Mouse (Mus musculus) MEL (cell line): ENCODE results near the gene Cyp3a57. TPM values are rescaled to one million over a fixed set of nuclear protein-coding genes. Genes with fewer than 3 reads are reported as not detected.

Experiments
- DNase-seq: peaks from one replicate; pipeline ENCODE4 v3.0.0; 2011; ENCODE audit warnings: low read depth, low spot score
- H3K27ac ChIP-seq: 2 replicates; pipeline ENCODE4 v1.5.1; 2012; ENCODE audit warnings: low read depth, mild to moderate bottlenecking, control low read depth, low read length, moderate library complexity; ENCODE audit not compliant: control insufficient read depth
- H3K27me3 ChIP-seq, 2 experiments: fragments of 150-350 bp in 1 of 2; sonication (generic) in 1 of 2; 2 replicates each; pipeline ENCODE4 v1.6.1; 2012; ENCODE audit warnings: low read length in 2 of 2, mild to moderate bottlenecking in 2 of 2, improper control_type of control experiment in 1 of 2, moderate library complexity in 1 of 2; ENCODE audit not compliant: insufficient read depth in 2 of 2, control insufficient read depth in 1 of 2
- H3K36me3 ChIP-seq, 2 experiments: 2 replicates each; pipeline ENCODE4 v1.6.1; 2012 to 2014; ENCODE audit warnings: low read length in 2 of 2, improper control_type of control experiment in 1 of 2, inconsistent platforms in 1 of 2, mild to moderate bottlenecking in 1 of 2; ENCODE audit not compliant: insufficient read depth in 2 of 2, control insufficient read depth in 1 of 2
- H3K4me1 ChIP-seq, 2 experiments: fragments of 150-350 bp in 1 of 2; sonication (generic) in 1 of 2; 2 replicates each; pipeline ENCODE4 v1.6.1; 2012; ENCODE audit warnings: low read length in 2 of 2, improper control_type of control experiment in 1 of 2, mild to moderate bottlenecking in 1 of 2; ENCODE audit not compliant: insufficient read depth in 2 of 2, control insufficient read depth in 1 of 2
- H3K4me3 ChIP-seq, 2 experiments: fragments of 150-350 bp in 1 of 2; sonication (generic) in 1 of 2; 2 replicates each; pipeline ENCODE4 v1.5.1; 2012; ENCODE audit warnings: low read depth in 2 of 2, low read length in 2 of 2, mild to moderate bottlenecking in 2 of 2, moderate library complexity in 2 of 2, control low read depth in 1 of 2, improper control_type of control experiment in 1 of 2; ENCODE audit not compliant: control insufficient read depth in 1 of 2, insufficient read depth in 1 of 2
- H3K79me2 ChIP-seq: 2 replicates; pipeline ENCODE4 v1.6.1; 2012; ENCODE audit warnings: mild to moderate bottlenecking, low read length, moderate library complexity; ENCODE audit not compliant: control insufficient read depth, poor library complexity, insufficient read depth
- H3K9ac ChIP-seq: 2 replicates; pipeline ENCODE4 v1.6.1; 2012; ENCODE audit warnings: low read depth, mild to moderate bottlenecking, control low read depth, low read length, moderate library complexity; ENCODE audit not compliant: control insufficient read depth, poor library complexity, severe bottlenecking
- H3K9me3 ChIP-seq: fragments of 150-350 bp; sonication (generic); replicated peaks from 2 replicates; pipeline ENCODE4 v1.6.1; 2012; ENCODE audit warnings: mild to moderate bottlenecking, low read length, improper control_type of control experiment, moderate library complexity; ENCODE audit not compliant: insufficient read depth
- CHD1 ChIP-seq: IDR thresholded peaks from 2 replicates; pipeline ENCODE4 v1.6.1; 2012; ENCODE audit warnings: low read depth, mild to moderate bottlenecking, inconsistent platforms, low read length, improper control_type of control experiment
- CTCF ChIP-seq, 3 experiments: IDR thresholded peaks in 2 of 3; conservative IDR thresholded peaks in 1 of 3; 2 replicates each; pipeline ENCODE4 v1.5.1; 2011 to 2012; ENCODE audit warnings: low read length in 3 of 3, low read depth in 2 of 3, mild to moderate bottlenecking in 2 of 3, improper control_type of control experiment in 1 of 3, inconsistent platforms in 1 of 3, mixed read lengths in 1 of 3, moderate library complexity in 1 of 3; ENCODE audit not compliant: control insufficient read depth in 1 of 3, insufficient read depth in 1 of 3, poor library complexity in 1 of 3, severe bottlenecking in 1 of 3
- GABPA ChIP-seq: IDR thresholded peaks from 2 replicates; pipeline ENCODE4 v1.6.1; 2012; ENCODE audit warnings: low read depth, mild to moderate bottlenecking, inconsistent platforms, low read length, improper control_type of control experiment, moderate library complexity
- KAT2A ChIP-seq: conservative IDR thresholded peaks from 2 replicates; pipeline ENCODE4 v1.6.1; 2012; ENCODE audit warnings: low read depth, low read length, improper control_type of control experiment, inconsistent platforms
- MAFK ChIP-seq: IDR thresholded peaks from 2 replicates; pipeline ENCODE4 v1.6.1; 2011; ENCODE audit warnings: low read depth, mild to moderate bottlenecking, low read length, improper control_type of control experiment, borderline replicate concordance
- MYB ChIP-seq: IDR thresholded peaks from 2 replicates; pipeline ENCODE4 v1.6.1; 2011; ENCODE audit warnings: mild to moderate bottlenecking, low read depth, low read length, improper control_type of control experiment
- NELFE ChIP-seq: IDR thresholded peaks from 2 replicates; pipeline ENCODE4 v1.6.1; 2011; ENCODE audit warnings: low read depth, low read length, improper control_type of control experiment
- POLR2AphosphoS2 ChIP-seq: IDR thresholded peaks from 2 replicates; pipeline ENCODE4 v1.6.1; 2011; ENCODE audit warnings: low read length, improper control_type of control experiment
- POLR2AphosphoS5 ChIP-seq: IDR thresholded peaks from 2 replicates; pipeline ENCODE4 v1.6.1; 2012; ENCODE audit warnings: low read depth, borderline replicate concordance, mild to moderate bottlenecking, inconsistent platforms, low read length, moderate library complexity, mixed read lengths
- RCOR1 ChIP-seq: IDR thresholded peaks from 2 replicates; pipeline ENCODE4 v1.6.1; 2012; ENCODE audit warnings: low read depth, mild to moderate bottlenecking, inconsistent platforms, low read length, improper control_type of control experiment
- SIN3A ChIP-seq: IDR thresholded peaks from 2 replicates; pipeline ENCODE4 v1.6.1; 2012; ENCODE audit warnings: low read length, improper control_type of control experiment, inconsistent platforms
- UBTF ChIP-seq: IDR thresholded peaks from 2 replicates; pipeline ENCODE4 v1.6.1; 2012; ENCODE audit warnings: low read depth, mild to moderate bottlenecking, inconsistent platforms, low read length, improper control_type of control experiment, moderate library complexity, borderline replicate concordance; ENCODE audit not compliant: insufficient read depth
- ZC3H11A ChIP-seq: IDR thresholded peaks from 2 replicates; pipeline ENCODE4 v1.6.1; 2012; ENCODE audit warnings: low read depth, mild to moderate bottlenecking, inconsistent platforms, low read length, improper control_type of control experiment
- ZKSCAN1 ChIP-seq: IDR thresholded peaks from 2 replicates; pipeline ENCODE4 v1.6.1; 2012; ENCODE audit warnings: low read depth, mild to moderate bottlenecking, inconsistent platforms, low read length, improper control_type of control experiment, moderate library complexity
- polyA plus RNA-seq, 2 experiments: library from polyadenylated mRNA; stranded (reverse) in 1 of 2; unstranded in 1 of 2; fragments of >175 nt in 1 of 2; fragments of >200 nt in 1 of 2; gene quantifications; 2 replicates each; pipeline versions ENCODE4 v1.2.1 to v1.2.4; 2012; ENCODE audit warnings: low replicate concordance in 2 of 2, low read depth in 1 of 2; ENCODE audit not compliant: insufficient read length in 2 of 2, insufficient read depth in 1 of 2, missing spikeins in 1 of 2
- total RNA-seq: library from RNA; depleted of rRNA; stranded (reverse); fragments of 300-350 nt; gene quantifications from 2 replicates; pipeline ENCODE4 v1.2.3, GENCODE M21; 2012; rRNA removed

The Cyp3a57 gene
- total and polyA plus RNA-seq, 3 experiments: not detected

GRCm38 (mm10) chr5:145433688-145434087 lies 88.6 kb downstream of the Cyp3a57 start:
- Histone ChIP-seq H3K79me2 (no peaks in the 10 kb centered on the region), H3K9ac (no peak overlapping the region), H3K4me1 (no peaks in the 10 kb centered on the region), H3K36me3 (no peaks in the 10 kb centered on the region), H3K27me3 (no peaks in the 10 kb centered on the region), H3K9me3 (no peaks in the 10 kb centered on the region), H3K27ac (no peak overlapping the region), H3K4me3 (no peak overlapping the region)
- no peak for DNase-seq
- TF ChIP-seq GABPA (no peak), MAFK (no peak), CTCF (IDR thresholded peaks at IDR 0.05 in 2 of 3, conservative IDR thresholded peaks at IDR 0.05 in 1 of 3; ENCODE audit: control insufficient read depth in 1 of 3, insufficient read depth in 1 of 3, low read depth in 2 of 3, low read length in 3 of 3, poor library complexity in 1 of 3, severe bottlenecking in 1 of 3) (no peak), MYB (no peak), RCOR1 (no peak), ZKSCAN1 (no peak), NELFE (no peak), KAT2A (no peak), POLR2AphosphoS2 (no peak), ZC3H11A (no peak), UBTF (no peak), SIN3A (no peak), POLR2AphosphoS5 (no peak), CHD1 (no peak)

Other genes starting within 250 kb of the Cyp3a57 start
- gene Arpc1b, start 231.1 kb upstream of the Cyp3a57 start, total RNA-seq: 432 and 582 TPM in 2 replicates
- 100 to 1,000 TPM; 143 to 708 TPM for gene Arpc1b, start 231.1 kb upstream of the Cyp3a57 start, polyA plus RNA-seq
- 104 and 106 TPM in 2 replicates for gene Pdap1, start 205.0 kb upstream of the Cyp3a57 start, total RNA-seq
- gene Pdap1, start 205.0 kb upstream of the Cyp3a57 start, polyA plus RNA-seq: 100 to 1,000 TPM in 1 of 2 experiments, not detected in 1; 301 TPM
- gene Bud31, start 204.9 kb upstream of the Cyp3a57 start, total RNA-seq: 203 and 207 TPM in 2 replicates
- 100 to 1,000 TPM in 1 of 2 experiments, not detected in 1; 193 TPM for gene Bud31, start 204.9 kb upstream of the Cyp3a57 start, polyA plus RNA-seq
- 20.4 and 21.0 TPM in 2 replicates for gene Ptcd1, start 178.2 kb upstream of the Cyp3a57 start, total RNA-seq
- 10 to 100 TPM in 1 of 2 experiments, not detected in 1; 22.3 TPM for gene Ptcd1, start 178.2 kb upstream of the Cyp3a57 start, polyA plus RNA-seq
- gene Cpsf4, start 178.1 kb upstream of the Cyp3a57 start, total RNA-seq: 72.0 and 75.3 TPM in 2 replicates
- 10 to 100 TPM in 1 of 2 experiments, not detected in 1; 88.2 TPM for gene Cpsf4, start 178.1 kb upstream of the Cyp3a57 start, polyA plus RNA-seq
- gene Atp5j2, start 153.2 kb upstream of the Cyp3a57 start, total RNA-seq: 493 and 517 TPM in 2 replicates
- gene Atp5j2, start 153.2 kb upstream of the Cyp3a57 start, polyA plus RNA-seq: 100 to 1,000 TPM; 543 to 733 TPM
- gene Zkscan14, start 143.4 kb upstream of the Cyp3a57 start, total RNA-seq: 6.7 and 7.1 TPM in 2 replicates
- gene Zkscan14, start 143.4 kb upstream of the Cyp3a57 start, polyA plus RNA-seq: 1 to 10 TPM in 1 of 2 experiments, not detected in 1; 7.5 TPM
- 7.8 and 8.7 TPM in 2 replicates for gene Zkscan5, start 140.7 kb upstream of the Cyp3a57 start, total RNA-seq
- gene Zkscan5, start 140.7 kb upstream of the Cyp3a57 start, polyA plus RNA-seq: 1 to 10 TPM in 1 of 2 experiments, not detected in 1; 9.8 TPM
- gene Zfp655, start 113.6 kb upstream of the Cyp3a57 start, total RNA-seq: 26.9 and 30.3 TPM in 2 replicates
- gene Zfp655, start 113.6 kb upstream of the Cyp3a57 start, polyA plus RNA-seq: 10 to 100 TPM; 25.2 to 35.3 TPM
- gene Zscan25, start 64.8 kb upstream of the Cyp3a57 start, total RNA-seq: 13.9 and 15.1 TPM in 2 replicates
- gene Zscan25, start 64.8 kb upstream of the Cyp3a57 start, polyA plus RNA-seq: 10 to 100 TPM in 1 of 2 experiments, not detected in 1; 26.5 TPM
- gene Cyp3a16, start 124.4 kb downstream of the Cyp3a57 start, total RNA-seq: not detected in 2 replicates
- not detected for gene Cyp3a16, start 124.4 kb downstream of the Cyp3a57 start, polyA plus RNA-seq
- not detected in 2 replicates for gene Cyp3a41b, start 239.5 kb downstream of the Cyp3a57 start, total RNA-seq
- not detected for gene Cyp3a41b, start 239.5 kb downstream of the Cyp3a57 start, polyA plus RNA-seq